Mouse (Mus musculus) lung, postnatal 25 days (tissue): ENCODE results near the gene Anp32e.
"Not testable (repeated sequence)": the region's sequence is repeated elsewhere in the genome, so short reads cannot be mapped to it uniquely, and the experiment has no call there.

Experiments
- DNase-seq: peaks from one replicate; pipeline ENCODE4 v3.0.0; 2022; ENCODE audit warnings: low spot score

Anp32e gene

GRCm38 (mm10) chr3:95928658-95929503 is at the start of gene Anp32e:
TSS of gene Anp32e (plus strand) at chr3:95929246.
- peak; percentile 98 for DNase-seq

- DNase-seq = peak; percentile 97
Measured at GRCm38 (mm10) chr3:95881979-95882815, 46.8 kb upstream of the Anp32e start, which contains the start of gene Ciart. TSS of gene Ciart (minus strand) at chr3:95882251.

GRCm38 (mm10) chr3:95882816-95883425 is 46.1 kb upstream of the Anp32e start:
- DNase-seq = peak; percentile 83

- DNase-seq = no peak
Measured at GRCm38 (mm10) chr3:95884400-95884799, 44.6 kb upstream of the Anp32e start.

- DNase-seq = no peak
Measured at GRCm38 (mm10) chr3:95887596-95887995, 41.5 kb upstream of the Anp32e start.

- DNase-seq = no peak
Measured at GRCm38 (mm10) chr3:95889664-95890063, 39.4 kb upstream of the Anp32e start.

GRCm38 (mm10) chr3:95891211-95892065 is 37.6 kb upstream of the Anp32e start, which contains the start of gene BC028528:
TSS of gene BC028528 (minus strand) at chr3:95892005.
- peak; percentile 72 for DNase-seq

GRCm38 (mm10) chr3:95892066-95893052 is 36.7 kb upstream of the Anp32e start:
- DNase-seq = peak; percentile 60

GRCm38 (mm10) chr3:95893126-95893525 is 35.9 kb upstream of the Anp32e start:
- DNase-seq = peak; percentile 68

GRCm38 (mm10) chr3:95893606-95894316 is 35.3 kb upstream of the Anp32e start, which contains the start of gene Aph1a:
TSS of gene Aph1a (plus strand) at chr3:95893969.
- peak; percentile 99 for DNase-seq

- peak; percentile 79 for DNase-seq
Measured at GRCm38 (mm10) chr3:95894317-95895160, 34.5 kb upstream of the Anp32e start.

- not testable (repeated sequence) for DNase-seq
Measured at GRCm38 (mm10) chr3:95895501-95895900, 33.5 kb upstream of the Anp32e start.

- DNase-seq = no peak
Measured at GRCm38 (mm10) chr3:95899800-95900524, 29.1 kb upstream of the Anp32e start.

- DNase-seq = no peak
Measured at GRCm38 (mm10) chr3:95901616-95902372, 27.3 kb upstream of the Anp32e start.

GRCm38 (mm10) chr3:95902373-95902625 is 26.7 kb upstream of the Anp32e start:
- no peak for DNase-seq

- no peak for DNase-seq
Measured at GRCm38 (mm10) chr3:95902643-95903042, 26.4 kb upstream of the Anp32e start.
